In genomic region chr5:97007496-97007895, GRCm38 (mm10) we compare ENCODE assay signal across 18 mouse cellular contexts. TPM values are rescaled to one million over a fixed set of nuclear protein-coding genes. Genes with fewer than 3 reads are reported as not detected.
DNase-seq lines count a peak whose midpoint lies in the region; ATAC-seq and TF ChIP-seq lines count a peak whose summit lies in the region.
"Had no signal": no experiment of that assay in that cellular context is flagged by ENCODE, and none has a peak within 500 bp of the region (broad histone marks: within the 10 kb centered on the region; RNA-seq: fewer than 3 reads in every experiment).

No protein-coding gene starts in this region.

- H3K4me3 ChIP-seq in G1E (ENCODE audit: low read depth, low read length): peak overlapping the region; percentile 61; the same call in 1 of the 2 replicates
- H3K4me3 ChIP-seq in erythroblast, embryonic 14.5 days (replicated peaks): peak overlapping the region; percentile 59
- peak overlapping the region; percentile 34 for H3K4me3 ChIP-seq in liver, embryonic 15.5 days (replicated peaks)
- H3K4me3 ChIP-seq: embryonic facial prominence, embryonic 13.5 days; forebrain, embryonic 12.5 days; hindbrain, embryonic 15.5 days; midbrain, embryonic 12.5 days had no signal

- ATAC-seq in G1E (ENCODE audit: extremely low read depth, insufficient number of reproducible peaks, low FRiP score, poor library complexity, severe bottlenecking): no peak
- peak; percentile 89 for ATAC-seq in liver, embryonic 15.5 days (ENCODE audit: insufficient read depth)

- peak; percentile 83 for DNase-seq in heart, adult 11 months
- no peak for DNase-seq in heart, adult 18-20 months
- DNase-seq in G1E (ENCODE audit: low spot score): no peak
- DNase-seq in adrenal gland, adult 18-20 months (ENCODE audit: low spot score in 2 of 2): no peak
- no peak for DNase-seq in T-cell, adult 2 months (ENCODE audit: low spot score)
- DNase-seq in spleen, adult 12 weeks (ENCODE audit: low spot score): no peak
- DNase-seq: adrenal gland, postnatal 25 days; cerebellum, adult 9-10 months; heart, postnatal 10 days; layer of hippocampus, postnatal 36 days; thymus, postnatal 4 days had no signal

- no peaks in the 10 kb centered on the region for H3K9me3 ChIP-seq in G1E (replicated peaks)
- no peaks in the 10 kb centered on the region for H3K9me3 ChIP-seq in erythroblast, embryonic 14.5 days (ENCODE audit: control insufficient read depth, low read length)
- no peaks in the 10 kb centered on the region for H3K9me3 ChIP-seq in liver, embryonic 15.5 days (replicated peaks)
- H3K9me3 ChIP-seq: embryonic facial prominence, embryonic 13.5 days; forebrain, embryonic 12.5 days; hindbrain, embryonic 15.5 days; midbrain, embryonic 12.5 days had no signal

- WGBS in liver, embryonic 15.5 days (ENCODE audit: insufficient replicate concordance): 13% methylated on average over 3 of the region's 3 CpGs

- H3K4me2 ChIP-seq in liver, embryonic 15.5 days: peak overlapping the region; percentile 66
- H3K4me2 ChIP-seq: embryonic facial prominence, embryonic 13.5 days; forebrain, embryonic 12.5 days; hindbrain, embryonic 15.5 days; midbrain, embryonic 12.5 days had no signal

- peaks cover 73% of the 10 kb centered on the region for H3K4me1 ChIP-seq in G1E (ENCODE audit: insufficient read depth, low read depth, low read length)
- peaks cover 93% of the 10 kb centered on the region for H3K4me1 ChIP-seq in erythroblast, embryonic 14.5 days (ENCODE audit: control insufficient read depth)
- H3K4me1 ChIP-seq in liver, embryonic 15.5 days (replicated peaks): peaks cover 89% of the 10 kb centered on the region

- 0 out of 2 replicates have a peak overlapping the region, but pooled peaks have one; percentile 31 for H3K9ac ChIP-seq in liver, embryonic 15.5 days
- H3K9ac ChIP-seq: embryonic facial prominence, embryonic 13.5 days; forebrain, embryonic 12.5 days; hindbrain, embryonic 15.5 days; midbrain, embryonic 12.5 days had no signal

- H3K27me3 ChIP-seq in G1E (ENCODE audit: insufficient read depth, low read length): no peaks in the 10 kb centered on the region
- no peaks in the 10 kb centered on the region for H3K27me3 ChIP-seq in erythroblast, embryonic 14.5 days (ENCODE audit: control insufficient read depth)
- no peaks in the 10 kb centered on the region for H3K27me3 ChIP-seq in liver, embryonic 15.5 days
- H3K27me3 ChIP-seq: CH12.LX; embryonic facial prominence, embryonic 13.5 days; forebrain, embryonic 12.5 days; hindbrain, embryonic 15.5 days; midbrain, embryonic 12.5 days had no signal

- peaks cover 38% of the 10 kb centered on the region for H3K36me3 ChIP-seq in G1E (replicated peaks)
- peaks cover 80% of the 10 kb centered on the region for H3K36me3 ChIP-seq in erythroblast, embryonic 14.5 days (ENCODE audit: control insufficient read depth)
- H3K36me3 ChIP-seq in liver, embryonic 15.5 days (replicated peaks): peaks cover 14% of the 10 kb centered on the region
- H3K36me3 ChIP-seq: embryonic facial prominence, embryonic 13.5 days; forebrain, embryonic 12.5 days; hindbrain, embryonic 15.5 days; midbrain, embryonic 12.5 days had no signal

- peak overlapping the region; percentile 88 for H3K27ac ChIP-seq in liver, embryonic 15.5 days (replicated peaks)
- H3K27ac ChIP-seq: embryonic facial prominence, embryonic 13.5 days; forebrain, embryonic 12.5 days; hindbrain, embryonic 15.5 days; midbrain, embryonic 12.5 days had no signal

- TF ChIP-seq CTCF in G1E (IDR thresholded peaks at IDR 0.05; ENCODE audit: low read depth, low read length): no peak

RNA-seq across cellular contexts. Expression of gene Bmp2k, which starts 10.0 kb away (rescaled TPM):
- total RNA-seq in heart, adult 18-20 months (2021): 1 to 10 TPM; 6.7 to 7.0 TPM
- 944 and 1,145 TPM in 2 replicates for total RNA-seq in G1E (2014; fragmentation: Nextera tagmentation)
- 341 and 380 TPM in 2 replicates for total RNA-seq in G1E (2017)
- 51.6 and 52.6 TPM in 2 replicates for polyA plus RNA-seq in G1E (2012)
- 2.1 and 2.5 TPM in 2 replicates for polyA plus RNA-seq in erythroblast, embryonic 14.5 days (2012)
- 31.1 and 31.3 TPM in 2 replicates for polyA plus RNA-seq in liver, embryonic 15.5 days (2015; fragmentation: Nextera tagmentation; extraction: Ambion mirVana)
- total RNA-seq in adrenal gland, adult 18-20 months (2021): 10 to 100 TPM; 27.2 to 32.6 TPM

Comparison
In these comparisons a context has a peak if more than half of its experiments do, and no peak if none do; other contexts are left out.
1. RNA of gene Bmp2k, which starts 10.0 kb away (total RNA-seq): 341 to 1,145 TPM in G1E; 27.2 to 32.6 TPM in adrenal gland, adult 18-20 months and 6.7 to 7.0 TPM in heart, adult 18-20 months; every median in the first group is over 10 times any median in the second.
2. Peak in every context shown above with its lines, with median percentiles within 50 percentile points of each other: H3K4me3 ChIP-seq.